Mouse (Mus musculus) gastrocnemius, postnatal 14 days (tissue): Measurements from ENCODE around the gene Morn5. TPM values are rescaled to one million over a fixed set of nuclear protein-coding genes. Genes with fewer than 3 reads are reported as not detected.

ENCODE experiments used
- DNase-seq: peaks from one replicate; pipeline ENCODE4 v3.0.0; 2021; ENCODE audit warnings: mixed read lengths
- intact Hi-C: fragments of 180-260 bp; cut with DNase I; formaldehyde crosslinking; loops from one replicate; pipeline ENCODE4 v1.15.1; 2025; ENCODE audit warnings: low total_unique reads
- total RNA-seq, 2 experiments: library from RNA; stranded (reverse); gene quantifications; 2 replicates each; pipeline ENCODE4 v1.2.3; 2021

The Morn5 gene
- total RNA-seq, 2 experiments from 2014 or later, result not detected

DNA sequence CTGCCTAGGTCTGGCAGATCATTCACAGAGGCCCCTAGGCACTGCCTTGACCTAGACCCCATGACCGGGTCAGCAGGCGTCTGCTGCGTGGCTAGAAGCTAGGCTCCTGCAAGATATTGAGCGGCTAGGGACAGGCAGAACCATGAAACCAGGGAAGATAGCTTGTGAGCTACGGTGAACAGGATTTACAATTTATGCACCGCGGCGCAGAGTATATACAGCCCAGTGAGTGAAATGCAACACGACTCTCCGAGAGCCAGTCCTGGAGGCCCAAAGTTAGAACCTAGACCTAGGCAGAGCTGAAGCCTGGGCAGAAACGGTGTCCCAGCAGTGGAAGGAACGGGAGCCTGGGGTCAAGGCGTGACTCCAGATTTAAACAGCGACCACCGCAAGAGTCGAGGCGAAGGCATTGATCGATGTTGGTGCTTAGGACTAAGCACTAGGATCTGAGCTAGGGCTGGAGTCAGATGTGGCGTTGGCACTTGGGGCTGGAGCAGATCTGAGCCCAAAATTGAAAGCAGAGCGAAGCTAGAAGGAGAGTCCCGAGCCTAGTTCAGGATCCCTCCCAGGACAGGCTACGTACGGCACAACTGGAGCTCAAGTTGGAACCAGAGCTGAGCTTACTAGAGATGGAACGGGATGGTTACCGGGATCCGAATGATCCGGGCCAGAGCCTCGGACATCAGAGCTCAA, 52.8 kb downstream of the Morn5 start:
- intact Hi-C loops, result no loop called here
- no peak for DNase-seq

GRCm38 (mm10) chr2:36102559-36102946, 53.3 kb downstream of the Morn5 start:
- DNase-seq, result no peak
- intact Hi-C loops, result no loop called here

- DNase-seq, result no peak
- intact Hi-C loops, result no loop called here
Measured at GRCm38 (mm10) chr2:36103069-36103554, 53.9 kb downstream of the Morn5 start.

DNA sequence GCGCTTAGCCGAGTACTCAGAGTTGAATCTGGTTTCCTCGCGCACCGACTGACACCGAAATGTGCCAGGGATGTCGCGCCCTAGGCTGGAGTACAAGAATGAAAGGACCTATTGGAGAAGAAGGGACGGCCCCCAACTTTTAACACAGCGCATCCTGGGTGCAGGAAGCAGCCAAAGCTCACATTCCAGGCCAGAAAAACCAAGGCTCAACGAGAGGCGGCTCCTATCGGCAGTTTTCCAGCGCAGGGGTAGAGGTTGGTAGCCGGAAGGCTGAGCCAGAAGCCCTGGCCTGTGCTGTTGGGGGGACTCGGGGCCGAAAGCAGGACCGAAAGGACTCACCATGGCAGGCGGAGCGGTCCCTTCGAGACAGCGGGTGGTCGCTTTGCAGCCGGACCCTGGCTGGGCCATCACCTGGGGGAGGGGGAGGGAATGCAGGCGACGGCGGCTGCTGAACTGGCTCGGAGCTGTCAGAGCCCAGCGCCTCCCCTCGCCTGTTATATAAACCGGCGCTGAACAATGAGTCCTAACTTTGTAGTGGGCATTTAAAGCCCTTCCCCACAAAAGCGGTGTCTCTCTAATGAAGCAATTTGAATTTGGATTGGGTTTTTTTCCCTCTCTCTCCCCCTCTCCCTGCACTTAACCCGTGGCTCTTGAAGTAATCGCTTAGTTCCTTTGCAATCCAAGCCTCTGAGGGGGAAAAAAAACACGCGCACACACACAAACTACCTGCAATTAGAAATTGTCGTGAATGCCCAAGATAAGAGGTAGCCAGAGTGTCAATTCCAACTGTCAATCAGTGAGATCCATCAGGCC, 54.5 kb downstream of the Morn5 start:
- intact Hi-C loops, result no loop called here
- no peak for DNase-seq

DNA sequence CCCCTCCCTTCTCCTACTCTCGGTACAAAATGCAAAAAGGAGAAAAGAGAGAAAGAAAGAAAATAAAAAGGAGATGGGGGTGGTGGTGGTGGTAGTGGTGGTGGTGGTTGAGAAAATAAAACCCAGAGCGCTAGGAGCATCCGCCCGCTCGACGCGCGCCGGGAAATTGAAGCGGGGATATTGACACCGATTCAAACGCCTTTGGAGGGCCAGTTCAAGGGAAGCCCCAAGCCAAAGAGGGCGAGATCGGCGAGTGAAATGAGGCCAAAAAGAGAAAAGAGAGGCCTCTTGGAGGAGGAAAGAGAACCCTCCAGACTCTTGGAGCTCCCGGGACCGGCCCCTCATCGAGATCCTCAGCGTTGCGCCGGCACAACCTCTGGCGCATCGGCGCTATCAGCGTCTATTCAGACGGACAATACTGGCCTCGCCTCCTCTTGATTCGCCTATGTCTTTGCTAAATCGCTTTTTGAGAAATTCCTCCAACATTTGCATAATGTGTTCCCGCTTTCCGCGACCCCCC, 55.2 kb downstream of the Morn5 start:
- intact Hi-C loops, result no loop called here

DNA sequence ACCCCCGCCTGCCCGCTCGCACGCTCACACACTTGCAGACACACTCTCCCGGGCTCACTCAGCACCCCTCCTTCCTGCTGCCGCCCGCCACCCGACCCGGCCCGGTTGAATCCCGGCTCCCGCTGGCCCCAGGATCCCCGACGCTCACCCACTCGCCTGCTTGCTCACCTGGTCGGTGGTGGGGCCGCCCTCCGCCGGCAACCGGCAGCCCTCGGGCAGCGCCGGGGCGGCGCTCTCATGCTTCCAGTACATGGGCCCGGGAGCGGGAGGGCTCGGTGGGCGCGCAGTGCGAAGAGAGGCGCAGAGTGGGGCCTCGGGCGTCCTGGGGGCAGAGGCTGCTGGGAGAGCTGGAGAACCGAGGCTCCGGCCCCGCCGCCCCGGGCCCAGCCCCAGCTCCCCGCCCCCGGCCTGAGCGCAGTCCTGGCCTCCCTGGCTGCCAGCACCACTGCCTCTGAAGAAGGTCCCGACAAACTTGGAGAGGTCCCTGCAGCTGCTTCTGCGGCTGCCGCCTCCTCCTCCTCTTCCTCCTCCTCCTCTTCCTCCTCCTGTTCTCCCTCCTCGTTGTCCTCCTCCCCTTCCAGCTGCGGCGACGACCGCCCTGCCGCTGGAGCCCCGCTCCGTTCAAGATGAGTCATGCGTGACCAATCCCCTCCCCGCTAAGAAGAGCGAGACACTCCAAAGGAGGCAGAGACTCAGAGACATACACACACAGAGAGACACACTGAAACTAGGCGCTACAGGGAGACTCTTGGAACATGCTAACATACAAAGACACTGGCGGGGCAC, 55.9 kb downstream of the Morn5 start, which contains the start of gene Lhx6:
Gene Lhx6, minus strand, starts transcription at position 453 of the 786 bp plus-strand sequence.
- DNase-seq, result no peak
- intact Hi-C loops, result no loop called here

More for the DNA sequence above, 55.2 kb downstream of the Morn5 start:
- DNase-seq, result no peak

DNA sequence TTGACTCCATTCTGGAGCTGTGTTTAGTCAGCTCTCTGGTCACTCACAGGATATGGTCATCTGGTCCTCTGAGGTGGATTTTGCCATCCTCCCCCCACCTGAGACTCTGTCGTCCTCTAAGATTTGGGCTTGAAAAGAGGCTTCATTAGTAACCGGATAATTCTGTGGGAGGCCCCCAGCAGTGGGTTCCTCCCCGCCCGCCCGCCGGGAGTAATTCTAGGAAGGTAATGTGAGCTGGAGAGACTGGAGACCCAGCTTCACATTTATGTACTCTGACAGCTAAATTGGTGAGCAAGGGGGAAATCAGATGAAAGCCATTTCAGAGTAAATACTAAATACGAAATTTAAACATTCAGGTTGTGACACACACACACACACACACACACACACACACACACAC, 59.4 kb downstream of the Morn5 start:
- intact Hi-C loops, result no loop called here
- no peak for DNase-seq

DNA sequence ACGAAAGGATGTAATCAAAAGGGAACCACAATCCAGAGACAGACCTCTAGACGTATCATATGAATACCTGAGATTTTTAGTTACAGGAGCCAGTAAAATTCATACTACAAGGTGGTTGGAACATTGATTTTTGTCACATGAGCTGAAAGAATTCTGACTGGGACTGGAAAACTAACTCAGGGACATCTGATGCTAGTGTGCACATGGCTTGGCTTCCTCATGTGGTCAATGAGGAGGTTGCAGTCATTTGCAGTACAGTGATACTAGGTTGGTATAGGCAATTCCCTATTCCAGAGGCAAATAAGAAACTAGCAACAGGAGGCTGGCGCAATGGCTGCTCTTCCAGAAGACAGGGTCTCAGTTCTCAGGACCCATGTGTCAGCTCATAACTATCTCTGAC, 63.4 kb downstream of the Morn5 start:
- intact Hi-C loops, result no loop called here
- no peak for DNase-seq

DNA sequence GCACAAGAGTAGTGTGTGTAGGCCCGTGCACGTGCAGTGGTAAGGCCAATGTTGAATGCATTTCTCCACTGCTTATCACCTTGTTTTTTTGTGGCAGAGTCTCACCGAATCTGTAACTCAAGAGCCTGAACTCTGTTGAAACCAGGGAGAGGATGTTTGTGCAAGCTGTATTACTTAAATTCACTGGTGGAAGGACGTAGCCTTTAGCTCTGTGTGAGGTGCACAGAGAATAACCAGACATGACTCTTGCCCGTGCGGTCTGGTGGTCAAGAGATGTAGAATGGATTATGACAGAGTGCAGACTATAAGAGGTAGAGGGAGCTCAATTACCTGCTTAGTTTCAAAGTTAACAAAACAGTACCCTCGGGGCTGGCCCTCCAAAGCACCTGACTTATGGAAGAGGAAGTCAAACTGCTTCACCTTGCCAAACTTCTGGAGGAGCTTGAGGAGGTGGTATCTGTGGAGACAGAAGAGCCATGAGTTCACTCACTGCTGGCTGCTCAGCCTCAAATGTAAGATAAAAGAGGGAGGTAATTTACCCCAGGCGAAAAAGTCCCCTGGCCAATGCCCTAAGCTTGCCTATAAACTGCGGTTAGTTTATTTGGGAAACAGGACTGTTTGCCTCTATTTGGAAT, 77.7 kb downstream of the Morn5 start:
- DNase-seq, result no peak
- intact Hi-C loops, result no loop called here

- intact Hi-C loops, result no loop called here
- no peak for DNase-seq
Measured at GRCm38 (mm10) chr2:36127973-36128372, 78.7 kb downstream of the Morn5 start.

- no peak for DNase-seq
- intact Hi-C loops, result no loop called here
Measured at GRCm38 (mm10) chr2:36129051-36129450, 79.8 kb downstream of the Morn5 start.

Other genes with a start within 250 kb of the Morn5 start
- gene Ttll11, start 69.5 kb upstream of the Morn5 start, total RNA-seq, result 1 to 10 TPM; 2.5 to 2.9 TPM
- gene Ndufa8, start 52 bp upstream of the Morn5 start, total RNA-seq, result 100 to 1,000 TPM; 328 to 375 TPM
- 1 to 10 TPM; 3.6 to 4.5 TPM for gene Lhx6, start 56.0 kb downstream of the Morn5 start, total RNA-seq
- 10 to 100 TPM; 14.8 to 18.7 TPM for gene Mrrf, start 86.9 kb downstream of the Morn5 start, total RNA-seq
- 10 to 100 TPM; 29.6 to 30.9 TPM for gene Rbm18, start 87.3 kb downstream of the Morn5 start, total RNA-seq
- gene Ptgs1, start 181.0 kb downstream of the Morn5 start, total RNA-seq, result 1 to 10 TPM; 3.9 to 5.4 TPM